19 mouse cellular contexts compared by ENCODE assay signal in the genomic region with DNA sequence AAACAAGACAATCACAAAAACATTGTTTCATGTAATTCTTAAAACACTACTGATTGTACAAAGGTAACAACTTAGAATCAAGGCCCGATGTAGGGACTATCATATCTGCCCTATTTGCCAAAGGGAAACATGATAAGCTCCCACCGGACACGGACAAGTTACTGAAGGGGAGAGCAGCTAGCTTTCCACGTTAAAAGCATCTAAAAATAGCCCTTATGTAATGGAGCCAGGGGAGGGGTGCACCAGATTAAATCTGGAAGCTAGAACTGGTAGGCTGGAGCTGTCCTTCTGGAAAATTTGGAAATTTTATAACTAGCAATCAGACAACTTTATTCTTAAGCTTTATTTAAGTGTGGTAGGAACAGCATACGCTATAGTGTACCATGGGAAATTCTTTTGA.
A peak's percentile ranks its signal among the peaks of the same experiment; 100 is the strongest.
DNase-seq lines count a peak whose midpoint lies in the region; ATAC-seq lines count a peak whose summit lies in the region.
"Had no signal": no experiment of that assay in that cellular context is flagged by ENCODE, and none has a peak within 500 bp of the region (broad histone marks: within the 10 kb centered on the region; RNA-seq: fewer than 3 reads in every experiment).

No protein-coding gene starts in this region.

- ATAC-seq in heart, embryonic 11.5 days (replicated peaks; ENCODE audit: insufficient number of reproducible peaks, low FRiP score, low TSS enrichment), result no peak
- ATAC-seq: forebrain, embryonic 13.5 days; forebrain, postnatal 0 days; hindbrain, postnatal 0 days had no signal

- H3K4me3 ChIP-seq in heart, embryonic 11.5 days (ENCODE audit: low read depth, low read length), result no peak overlapping the region
- H3K4me3 ChIP-seq: embryonic facial prominence, embryonic 10.5 days; forebrain, embryonic 13.5 days; heart, embryonic 13.5 days; hindbrain, embryonic 13.5 days had no signal

- H3K9ac ChIP-seq in heart, embryonic 11.5 days (ENCODE audit: low read depth, low read length), result no peak overlapping the region
- H3K9ac ChIP-seq: forebrain, embryonic 13.5 days; forebrain, postnatal 0 days; heart, embryonic 13.5 days; hindbrain, embryonic 13.5 days had no signal

- no peak overlapping the region for H3K4me2 ChIP-seq in heart, embryonic 11.5 days
- H3K4me2 ChIP-seq: forebrain, embryonic 13.5 days; heart, embryonic 13.5 days; hindbrain, embryonic 13.5 days had no signal

- no peak overlapping the region for H3K27ac ChIP-seq in heart, embryonic 11.5 days (ENCODE audit: low read depth, low read length)
- H3K27ac ChIP-seq: embryonic facial prominence, embryonic 10.5 days; forebrain, embryonic 13.5 days; hindbrain, embryonic 13.5 days; hindbrain, postnatal 0 days had no signal

- H3K27me3 ChIP-seq in heart, embryonic 11.5 days (ENCODE audit: control insufficient read depth, insufficient read depth, low read length), result no peaks in the 10 kb centered on the region
- H3K27me3 ChIP-seq: forebrain, embryonic 13.5 days; heart, embryonic 13.5 days; hindbrain, embryonic 13.5 days had no signal

- WGBS in heart, embryonic 11.5 days (ENCODE audit: insufficient replicate concordance), result 32% methylated on average over 5 of the region's 5 CpGs

- H3K36me3 ChIP-seq in heart, embryonic 11.5 days (ENCODE audit: control insufficient read depth, insufficient read depth, low read length), result no peaks in the 10 kb centered on the region

- peak; percentile 82 for DNase-seq in heart, adult 11 months
- DNase-seq in heart, postnatal 14 days, result no peak
- peak; percentile 14 to 26 for DNase-seq in heart, adult 9 months (ENCODE audit: low spot score in 2 of 2)
- peak; percentile 16 to 30 for DNase-seq in heart, postnatal 10 days
- no peak for DNase-seq in cerebellum, adult 11 months
- DNase-seq: adrenal gland, adult 2 months; adrenal gland, postnatal 25 days; cerebellum, adult 2 months; cerebellum, postnatal 10 days; forebrain, postnatal 0 days; gastrocnemius, postnatal 14 days; kidney, adult 11 months; kidney, adult 9 months had no signal

- no peaks in the 10 kb centered on the region for H3K4me1 ChIP-seq in heart, embryonic 11.5 days (ENCODE audit: control insufficient read depth, insufficient read depth, low read length)
- H3K4me1 ChIP-seq: embryonic facial prominence, embryonic 10.5 days; forebrain, embryonic 13.5 days; hindbrain, embryonic 13.5 days had no signal

- intact Hi-C loops in heart, postnatal 14 days (cut with DNase I), result no loop called here
- intact Hi-C loops in heart, postnatal 10 days (cut with DNase I), result no loop called here

- no peaks in the 10 kb centered on the region for H3K9me3 ChIP-seq in heart, embryonic 11.5 days (replicated peaks; ENCODE audit: control insufficient read depth, low read length)
- H3K9me3 ChIP-seq: embryonic facial prominence, embryonic 10.5 days; forebrain, embryonic 13.5 days; heart, embryonic 13.5 days; hindbrain, embryonic 13.5 days had no signal

Comparison
In these comparisons a context has a peak if more than half of its experiments do, and no peak if none do; other contexts are left out.
1. DNase-seq: peak in heart, adult 11 months (single experiment), heart, adult 9 months (2 of 2) and heart, postnatal 10 days (2 of 2); none in heart, postnatal 14 days (0 of 2) and cerebellum, adult 11 months (single experiment).